Mouse (Mus musculus): ENCODE measurements around the gene Myo1b. TPM values are rescaled to one million over a fixed set of nuclear protein-coding genes. Genes with fewer than 3 reads are reported as not detected.
A peak's percentile ranks its signal among the peaks of the same experiment; 100 is the strongest.

The Myo1b gene
- total RNA-seq, 1 experiment from 2014 or later = 88.4 TPM

- DNase-seq = no peak
Measured at GRCm38 (mm10) chr1:51852314-51852713, 63.6 kb downstream of the Myo1b start.

- no peak for DNase-seq
Measured at GRCm38 (mm10) chr1:51849570-51850211, 66.2 kb downstream of the Myo1b start.

GRCm38 (mm10) chr1:51845264-51846036, 70.4 kb downstream of the Myo1b start:
- DNase-seq = no peak

GRCm38 (mm10) chr1:51837845-51838623, 77.8 kb downstream of the Myo1b start:
- DNase-seq = peak; percentile 21

- DNase-seq = no peak
Measured at GRCm38 (mm10) chr1:51837311-51837710, 78.6 kb downstream of the Myo1b start.

DNA sequence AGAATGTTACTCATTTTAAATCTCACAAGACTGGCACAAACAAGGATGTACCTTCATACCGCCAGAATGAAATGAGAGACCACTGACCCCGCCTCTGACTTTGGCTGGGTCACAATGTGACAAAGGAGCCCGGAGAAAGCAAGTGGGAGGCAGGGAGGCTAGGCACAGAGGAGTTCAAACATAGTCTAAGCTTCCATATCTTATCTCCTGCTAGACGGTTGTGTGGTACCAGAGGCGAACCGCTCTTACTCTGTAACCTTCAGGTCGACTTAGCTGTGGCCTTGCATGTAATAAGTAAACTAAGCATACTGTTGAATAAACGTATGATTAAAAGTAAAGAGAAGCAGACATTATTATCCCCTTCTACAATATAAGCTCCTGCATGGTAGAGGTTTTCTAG, 80.1 kb downstream of the Myo1b start:
- no peak for DNase-seq

DNA sequence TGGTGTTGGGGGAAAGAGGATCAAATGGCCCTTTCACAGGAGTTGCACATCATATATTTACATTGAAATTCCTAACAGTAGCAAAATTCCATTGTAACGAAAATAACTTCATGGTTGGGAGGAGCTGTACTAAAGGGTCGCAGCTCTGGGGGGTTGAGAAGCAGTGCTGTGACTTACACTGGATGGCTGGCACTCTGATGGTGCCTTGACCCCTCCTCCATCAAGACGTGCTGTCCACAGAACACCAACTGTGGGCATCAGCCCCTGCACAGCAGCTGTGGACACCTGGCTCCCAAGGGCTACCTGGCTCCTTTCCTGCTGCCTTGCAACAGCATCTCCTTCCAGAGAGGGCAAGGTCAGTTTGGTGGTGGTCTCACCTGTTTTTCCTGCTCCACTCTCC, 81.8 kb downstream of the Myo1b start:
- DNase-seq = no peak

GRCm38 (mm10) chr1:51829353-51829752, 86.5 kb downstream of the Myo1b start:
- DNase-seq = peak; percentile 59

DNA sequence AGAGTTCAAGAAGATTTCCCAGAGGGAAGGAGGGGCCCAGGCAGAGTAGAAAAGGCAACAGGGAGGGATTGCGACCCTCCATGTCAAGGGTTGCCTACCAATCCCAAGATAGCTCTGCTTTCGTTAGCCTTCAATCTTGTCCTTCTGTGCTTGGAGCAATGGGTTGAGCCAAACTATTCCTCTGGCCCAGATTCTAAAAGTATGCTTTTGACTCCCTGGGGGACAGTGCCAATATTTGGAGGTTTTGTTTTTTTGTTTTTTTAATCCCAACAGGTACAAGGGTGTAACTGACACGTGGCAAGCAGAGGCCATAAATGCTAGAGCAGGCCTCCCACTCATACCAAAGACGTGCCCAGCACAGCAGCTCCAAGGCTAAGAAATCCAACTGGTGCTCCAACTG, 93.3 kb downstream of the Myo1b start:
- DNase-seq = peak; percentile 32

DNA sequence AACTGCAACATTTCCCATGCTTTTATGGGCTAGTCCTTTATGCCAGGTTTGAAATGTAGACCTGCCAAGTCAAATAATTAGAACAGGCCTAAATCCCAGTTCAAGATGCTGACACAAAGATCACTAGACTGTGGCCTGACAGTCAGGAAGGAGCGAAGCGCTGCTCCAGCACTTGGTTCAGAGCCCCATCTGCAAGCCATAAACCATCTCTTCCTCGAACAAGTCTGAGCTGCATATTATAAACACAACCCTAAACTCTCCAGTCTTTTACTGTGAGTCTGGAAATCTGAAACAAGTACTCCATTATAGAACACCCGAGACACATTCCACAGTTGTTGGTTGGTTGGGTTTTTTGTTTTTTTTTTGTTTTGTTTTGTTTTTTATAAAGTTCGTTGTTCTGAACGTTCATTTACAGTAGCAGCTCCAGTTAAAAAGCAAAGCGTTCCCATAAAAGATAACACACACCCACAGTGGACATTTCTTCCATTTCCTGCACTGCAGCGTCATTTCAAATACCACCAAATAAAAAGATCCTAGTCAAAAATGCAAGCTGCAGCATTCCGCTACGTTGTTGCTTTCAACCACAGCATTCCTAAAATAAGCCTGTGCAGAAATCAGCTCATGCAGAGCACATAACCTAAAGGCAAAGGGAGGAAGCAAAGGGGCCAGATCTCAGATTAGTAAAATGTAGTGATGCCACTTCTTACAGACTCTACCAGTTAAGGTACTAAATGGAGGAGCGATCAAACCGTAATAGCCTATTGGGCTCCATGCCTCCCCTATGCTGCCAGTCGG, 94.0 kb downstream of the Myo1b start:
- no peak for DNase-seq

DNA sequence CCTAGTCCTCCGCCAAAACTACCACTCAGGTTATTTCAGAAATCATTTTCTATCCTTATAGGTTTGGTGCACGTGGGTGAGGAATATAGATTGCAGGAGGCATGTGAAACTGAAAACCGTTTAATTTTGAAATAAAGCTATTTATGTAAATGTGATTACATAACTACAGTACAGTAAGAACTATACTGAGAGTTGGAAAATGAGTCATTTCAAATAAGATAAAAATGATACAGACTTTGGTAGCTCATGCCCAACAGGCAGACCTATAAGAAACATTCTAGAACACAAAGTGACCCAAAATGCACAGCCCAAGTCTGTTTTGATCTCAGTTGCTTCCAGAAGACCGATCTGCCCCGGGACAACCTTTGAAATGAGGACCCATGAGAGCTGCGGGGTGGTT, 95.4 kb downstream of the Myo1b start:
- DNase-seq = no peak

DNA sequence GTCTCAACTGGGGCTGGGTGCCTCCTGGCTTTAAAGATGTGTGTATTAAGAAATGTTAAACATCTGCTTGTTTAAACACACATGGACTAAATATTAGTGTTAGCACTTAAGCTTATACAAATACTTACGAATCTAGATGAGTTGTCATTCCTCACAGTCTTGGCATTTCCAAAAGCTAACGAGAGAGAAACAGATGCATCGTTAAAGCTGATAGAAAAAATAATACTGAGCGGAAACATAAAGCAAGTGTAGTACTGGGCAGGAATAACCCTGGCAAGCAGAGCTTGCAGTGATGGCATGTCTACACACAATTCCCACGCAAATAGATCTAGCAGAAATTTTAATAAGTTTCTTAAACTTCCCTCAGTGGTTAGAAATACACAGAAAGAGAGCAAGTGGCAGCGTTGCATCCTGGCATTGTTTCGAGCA, 95.8 kb downstream of the Myo1b start:
- no peak for DNase-seq

- DNase-seq = no peak
Measured at GRCm38 (mm10) chr1:51815636-51816035, 100.2 kb downstream of the Myo1b start.

GRCm38 (mm10) chr1:51814854-51815630, 100.8 kb downstream of the Myo1b start:
- DNase-seq = no peak

DNA sequence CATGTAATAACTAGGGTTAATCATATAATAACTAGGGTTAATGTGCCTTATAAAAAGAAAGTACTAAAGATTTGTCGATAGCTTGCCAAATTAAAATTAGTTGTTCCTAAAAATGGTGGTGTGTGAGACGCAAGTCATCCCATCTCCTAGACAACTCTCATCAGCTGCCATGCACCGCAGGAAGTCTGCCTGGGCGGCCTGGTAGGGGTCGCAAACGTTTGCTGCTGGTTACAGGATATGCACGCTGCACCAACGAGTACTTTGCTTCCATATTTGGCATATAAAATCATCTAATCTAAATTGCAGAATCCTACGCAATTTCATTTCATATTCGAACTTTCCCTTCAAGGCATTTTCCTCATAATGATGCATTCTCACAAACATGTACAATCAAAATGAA, 107.0 kb downstream of the Myo1b start:
- no peak for DNase-seq

- no peak for DNase-seq
Measured at GRCm38 (mm10) chr1:51808228-51808627, 107.6 kb downstream of the Myo1b start.

DNA sequence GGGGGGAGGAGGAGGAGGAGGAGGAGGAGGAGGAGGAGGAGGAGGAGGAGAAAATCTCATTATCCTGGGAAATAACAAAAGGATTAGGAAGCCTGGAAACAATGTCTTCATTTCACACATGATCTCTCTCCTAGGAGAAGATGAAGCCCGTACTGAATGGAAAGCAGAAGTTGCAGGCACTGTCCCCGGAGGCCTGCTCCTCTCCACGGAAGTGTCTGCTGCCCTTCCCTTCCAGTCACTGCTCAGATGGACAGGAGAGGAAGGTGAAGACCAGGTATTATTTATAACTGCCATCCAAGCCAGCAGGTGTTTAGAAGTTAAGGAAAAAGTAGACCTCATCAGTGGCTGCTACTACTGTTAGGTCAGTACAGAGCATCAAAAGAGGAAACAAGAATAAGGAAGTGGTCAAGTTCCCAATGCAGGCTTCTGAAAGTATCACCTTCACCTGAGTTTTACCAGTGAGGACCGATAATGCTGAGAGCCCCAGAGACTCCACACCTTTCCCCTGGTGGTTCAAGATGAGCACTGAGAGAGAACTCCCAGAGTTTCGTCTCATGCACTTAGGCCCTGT, 110.7 kb downstream of the Myo1b start:
- no peak for DNase-seq

- peak; percentile 44 for DNase-seq
Measured at GRCm38 (mm10) chr1:51804296-51805039, 111.4 kb downstream of the Myo1b start.

DNA sequence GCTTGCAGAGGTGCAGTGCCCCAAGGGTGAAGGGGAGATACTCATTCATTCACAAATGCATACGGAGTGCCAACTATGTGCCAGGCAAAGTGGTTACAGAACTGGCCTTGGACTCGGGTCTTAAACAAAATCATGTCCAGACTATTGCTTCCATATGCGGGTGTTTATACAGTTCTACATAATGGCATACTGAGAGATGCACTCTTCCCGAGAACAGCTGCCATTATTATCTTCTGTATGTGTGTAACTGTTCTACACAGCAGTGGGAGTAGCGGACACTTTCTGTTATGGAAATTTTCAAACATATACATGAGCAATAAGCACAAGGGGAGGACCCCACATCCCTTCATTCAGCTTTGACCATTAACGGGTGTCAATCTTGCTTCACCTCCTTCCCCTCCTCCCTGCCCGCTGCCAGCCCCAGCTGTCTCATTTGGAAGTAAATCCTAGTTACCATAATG, 117.8 kb downstream of the Myo1b start:
- DNase-seq = no peak

Measured in adrenal gland, postnatal 14 days (tissue).